Mouse (Mus musculus): ENCODE measurements around the gene Wfdc21. TPM values are rescaled to one million over a fixed set of nuclear protein-coding genes. Genes with fewer than 3 reads are reported as not detected.

The Wfdc21 gene
- polyA plus RNA-seq, 1 experiment from 2014 or later = not detected

- Histone ChIP-seq H3K9ac (no peak overlapping the region), H3K4me3 (no peak overlapping the region), H3K27ac (no peak overlapping the region), H3K27me3 (no peaks in the 10 kb centered on the region), H3K9me3 (no peaks in the 10 kb centered on the region), H3K4me1 (no peaks in the 10 kb centered on the region), H3K4me2 (replicated peaks) (no peak overlapping the region), H3K36me3 (peaks cover 7% of the 10 kb centered on the region; the same call in 1 of the 2 replicates)
- no peak for ATAC-seq (ENCODE audit: insufficient number of reproducible peaks, insufficient read depth, low FRiP score, low TSS enrichment)
- 67% methylated on average over 8 of the region's 8 CpGs for WGBS
These were observed 41.6 kb downstream of the Wfdc21 start for GRCm38 (mm10) chr11:83788331-83788730.

DNA sequence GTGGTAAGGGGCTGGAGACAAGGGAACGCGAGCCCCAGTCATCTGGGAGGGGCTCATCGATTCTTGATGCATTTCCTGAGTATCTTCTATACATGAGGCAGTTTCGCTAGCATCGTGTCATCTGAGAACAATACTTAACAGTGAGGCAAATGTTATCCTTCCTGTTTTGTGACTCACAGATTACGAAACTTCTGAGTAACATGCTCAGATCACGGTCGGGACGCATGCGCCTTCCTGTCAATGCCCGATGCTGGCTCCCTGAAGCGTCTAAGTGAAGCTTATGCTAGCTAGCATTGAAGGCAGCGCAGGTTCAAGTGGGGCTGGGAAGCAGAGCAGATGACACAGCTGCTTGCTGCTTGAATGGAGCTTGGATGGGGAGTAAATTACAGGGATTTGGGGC, 42.5 kb downstream of the Wfdc21 start:
- H3K27me3 ChIP-seq = no peaks in the 10 kb centered on the region
- H3K9me3 ChIP-seq = no peaks in the 10 kb centered on the region
- no peak for ATAC-seq (ENCODE audit: insufficient number of reproducible peaks, insufficient read depth, low FRiP score, low TSS enrichment)
- no peak overlapping the region for H3K4me2 ChIP-seq (replicated peaks)
- H3K4me3 ChIP-seq = no peak overlapping the region
- H3K4me1 ChIP-seq = no peaks in the 10 kb centered on the region
- no peaks in the 10 kb centered on the region for H3K36me3 ChIP-seq
- no peak overlapping the region for H3K9ac ChIP-seq
- WGBS = 63% methylated on average over 13 of the region's 13 CpGs
- no peak overlapping the region for H3K27ac ChIP-seq

DNA sequence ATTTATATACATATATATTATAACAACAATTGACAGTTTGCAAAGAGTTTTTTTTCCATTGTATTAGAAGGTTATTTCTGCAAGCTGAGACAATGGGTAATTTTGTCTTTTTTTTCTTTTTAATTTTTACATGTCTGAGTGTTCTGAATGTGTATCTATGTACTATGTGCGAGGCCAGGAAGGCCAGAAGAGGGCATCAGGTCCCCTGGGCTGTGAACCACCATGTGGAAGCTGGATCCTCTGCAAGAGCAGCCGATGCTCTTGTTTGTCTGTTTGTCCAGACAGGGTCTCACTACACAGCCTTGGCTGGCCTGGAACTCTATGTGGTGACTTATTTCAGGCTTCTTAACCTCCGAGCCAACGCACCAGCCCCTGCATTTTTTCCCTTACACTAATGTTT, 44.4 kb downstream of the Wfdc21 start:
- Histone ChIP-seq H3K27ac (no peak overlapping the region), H3K36me3 (no peaks in the 10 kb centered on the region), H3K9me3 (no peaks in the 10 kb centered on the region), H3K4me3 (no peak overlapping the region), H3K4me2 (replicated peaks) (no peak overlapping the region), H3K27me3 (no peaks in the 10 kb centered on the region), H3K9ac (no peak overlapping the region), H3K4me1 (no peaks in the 10 kb centered on the region)
- no peak for ATAC-seq (ENCODE audit: insufficient number of reproducible peaks, insufficient read depth, low FRiP score, low TSS enrichment)
- 66% methylated on average over 4 of the region's 4 CpGs for WGBS

DNA sequence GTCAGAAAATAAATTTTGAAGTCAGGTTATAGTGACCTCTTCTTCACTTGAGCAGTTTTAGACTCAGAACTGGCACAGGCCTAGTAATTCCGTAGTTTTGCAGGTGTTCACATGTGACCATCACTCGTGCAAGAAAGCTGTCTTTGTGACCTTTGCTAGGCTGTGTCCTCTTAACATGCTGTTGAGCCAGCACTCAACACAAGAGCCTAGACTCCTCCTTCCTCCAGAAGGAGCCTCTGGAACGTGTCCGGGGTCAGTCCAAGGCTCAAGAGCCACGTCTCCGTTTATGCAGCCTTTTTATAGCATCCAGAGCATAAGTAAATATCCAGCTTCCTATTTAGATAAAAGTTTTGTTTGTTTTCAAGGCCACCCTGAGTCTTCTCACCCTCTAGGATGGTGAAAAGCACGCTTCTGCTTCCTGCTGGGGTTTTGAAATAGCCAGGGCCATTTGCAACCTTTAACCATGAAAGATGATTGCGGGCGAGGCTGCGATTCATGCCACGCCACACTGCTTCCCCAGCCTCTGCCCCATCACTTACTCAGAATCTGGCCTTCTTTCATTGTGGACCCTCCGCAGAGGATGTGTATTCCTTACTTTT, 45.7 kb downstream of the Wfdc21 start:
- H3K4me2 ChIP-seq (replicated peaks) = no peak overlapping the region
- no peaks in the 10 kb centered on the region for H3K9me3 ChIP-seq
- no peak overlapping the region for H3K27ac ChIP-seq
- no peaks in the 10 kb centered on the region for H3K27me3 ChIP-seq
- no peak overlapping the region for H3K9ac ChIP-seq
- no peaks in the 10 kb centered on the region for H3K36me3 ChIP-seq
- no peak for ATAC-seq (ENCODE audit: insufficient number of reproducible peaks, insufficient read depth, low FRiP score, low TSS enrichment)
- 86% methylated on average over 12 of the region's 12 CpGs for WGBS
- no peaks in the 10 kb centered on the region for H3K4me1 ChIP-seq
- H3K4me3 ChIP-seq = no peak overlapping the region

DNA sequence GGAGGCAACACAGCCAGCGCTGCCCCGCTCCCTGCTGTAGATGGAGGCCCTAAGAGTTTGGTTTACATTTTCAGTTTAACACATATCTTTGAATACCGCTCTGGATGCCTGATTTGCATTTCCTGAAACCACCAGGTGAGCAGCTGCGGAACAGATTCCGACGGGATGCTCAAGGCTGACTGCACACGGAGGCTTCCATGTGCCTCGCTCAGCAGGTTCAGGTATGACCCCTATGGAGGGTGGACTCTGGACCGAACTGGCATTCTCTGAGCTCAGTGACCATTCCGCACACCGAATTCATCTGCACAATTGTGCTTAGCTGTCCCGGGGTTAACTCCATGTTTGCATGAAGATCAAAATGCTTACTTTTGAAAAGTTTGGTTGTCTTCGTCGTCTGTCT, 46.5 kb downstream of the Wfdc21 start:
- ATAC-seq (ENCODE audit: insufficient number of reproducible peaks, insufficient read depth, low FRiP score, low TSS enrichment) = no peak
- Histone ChIP-seq H3K9ac (no peak overlapping the region), H3K4me1 (no peaks in the 10 kb centered on the region), H3K4me3 (no peak overlapping the region), H3K36me3 (no peaks in the 10 kb centered on the region), H3K9me3 (no peaks in the 10 kb centered on the region), H3K27ac (no peak overlapping the region), H3K4me2 (replicated peaks) (no peak overlapping the region), H3K27me3 (no peaks in the 10 kb centered on the region)
- 86% methylated on average over 14 of the region's 14 CpGs for WGBS

GRCm38 (mm10) chr11:83796112-83796511, 49.4 kb downstream of the Wfdc21 start:
- Histone ChIP-seq H3K4me2 (replicated peaks) (no peak overlapping the region), H3K9ac (no peak overlapping the region), H3K4me1 (no peaks in the 10 kb centered on the region), H3K36me3 (no peaks in the 10 kb centered on the region), H3K27me3 (no peaks in the 10 kb centered on the region), H3K27ac (no peak overlapping the region), H3K9me3 (no peaks in the 10 kb centered on the region), H3K4me3 (no peak overlapping the region)
- whole genome bisulfite sequencing = 83% methylated on average over 6 of the region's 6 CpGs
- no peak for ATAC-seq (ENCODE audit: insufficient number of reproducible peaks, insufficient read depth, low FRiP score, low TSS enrichment)

DNA sequence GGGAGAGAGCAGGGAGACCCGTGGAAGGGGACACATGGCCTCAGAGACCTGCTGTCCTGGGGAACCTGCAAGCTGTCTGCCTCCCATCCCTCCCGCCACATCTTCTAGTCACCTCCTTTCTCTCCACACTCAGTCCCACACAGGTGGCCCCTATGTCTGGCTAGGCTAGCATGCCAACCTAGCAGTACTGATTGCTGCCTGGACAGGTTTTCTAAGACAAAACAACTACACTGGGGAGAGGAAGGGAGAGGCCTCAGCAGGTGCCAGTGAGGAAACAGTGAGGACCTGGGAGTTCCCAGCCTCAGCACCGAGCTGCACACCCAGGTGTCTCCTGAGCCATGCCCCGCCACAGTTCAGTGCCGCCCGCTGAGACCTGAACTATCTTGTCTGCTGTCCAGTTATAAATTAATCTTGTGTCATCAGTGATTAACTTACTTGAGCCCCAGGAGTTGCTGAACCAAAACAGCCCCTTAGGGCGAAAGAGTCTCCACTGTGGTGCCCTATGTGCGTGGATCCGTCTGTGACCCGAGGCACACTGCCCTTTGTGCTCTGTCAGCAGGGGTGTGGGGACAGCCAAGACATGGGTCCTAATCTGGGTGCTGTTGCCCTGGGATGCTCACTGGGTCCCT, 50.4 kb downstream of the Wfdc21 start:
- Histone ChIP-seq H3K4me1 (no peaks in the 10 kb centered on the region), H3K36me3 (no peaks in the 10 kb centered on the region), H3K9me3 (no peaks in the 10 kb centered on the region), H3K27me3 (no peaks in the 10 kb centered on the region), H3K4me3 (no peak overlapping the region), H3K9ac (no peak overlapping the region), H3K27ac (no peak overlapping the region), H3K4me2 (replicated peaks) (no peak overlapping the region)
- no peak for ATAC-seq (ENCODE audit: insufficient number of reproducible peaks, insufficient read depth, low FRiP score, low TSS enrichment)
- WGBS = 78% methylated on average over 10 of the region's 10 CpGs

DNA sequence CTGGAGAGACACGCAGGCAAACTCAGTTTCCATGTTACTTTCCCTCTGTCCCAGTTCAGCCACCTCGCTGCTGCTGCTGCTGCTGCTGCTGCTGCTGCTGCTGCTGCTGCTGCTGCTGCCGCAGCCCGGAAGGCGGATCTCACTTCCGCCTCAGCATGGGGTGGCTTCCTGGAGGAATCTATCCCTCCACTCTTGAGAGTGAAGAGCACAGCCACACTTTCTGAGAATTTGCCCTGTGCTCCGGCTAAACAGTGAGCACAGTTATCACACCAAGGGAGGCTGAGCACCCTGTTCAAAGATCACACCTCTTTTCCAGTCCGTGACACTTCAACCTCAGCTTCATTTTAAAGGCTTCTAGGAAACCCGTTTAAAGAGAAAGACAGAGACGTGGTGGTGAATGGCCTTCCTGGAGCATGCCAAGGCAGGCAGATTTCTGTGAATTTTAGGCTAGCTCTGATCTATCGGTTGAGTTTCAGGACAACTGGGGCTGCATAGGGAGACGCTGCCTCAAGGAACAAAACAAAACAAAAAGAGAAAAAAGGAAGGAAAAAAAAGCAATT, 53.2 kb downstream of the Wfdc21 start:
- H3K4me3 ChIP-seq = no peak overlapping the region
- H3K36me3 ChIP-seq = no peaks in the 10 kb centered on the region
- H3K9ac ChIP-seq = no peak overlapping the region
- WGBS = 70% methylated on average over 12 of the region's 12 CpGs
- no peak for ATAC-seq (ENCODE audit: insufficient number of reproducible peaks, insufficient read depth, low FRiP score, low TSS enrichment)
- H3K9me3 ChIP-seq = no peaks in the 10 kb centered on the region
- no peak overlapping the region for H3K27ac ChIP-seq
- H3K4me1 ChIP-seq = no peaks in the 10 kb centered on the region
- no peaks in the 10 kb centered on the region for H3K27me3 ChIP-seq
- no peak overlapping the region for H3K4me2 ChIP-seq (replicated peaks)

DNA sequence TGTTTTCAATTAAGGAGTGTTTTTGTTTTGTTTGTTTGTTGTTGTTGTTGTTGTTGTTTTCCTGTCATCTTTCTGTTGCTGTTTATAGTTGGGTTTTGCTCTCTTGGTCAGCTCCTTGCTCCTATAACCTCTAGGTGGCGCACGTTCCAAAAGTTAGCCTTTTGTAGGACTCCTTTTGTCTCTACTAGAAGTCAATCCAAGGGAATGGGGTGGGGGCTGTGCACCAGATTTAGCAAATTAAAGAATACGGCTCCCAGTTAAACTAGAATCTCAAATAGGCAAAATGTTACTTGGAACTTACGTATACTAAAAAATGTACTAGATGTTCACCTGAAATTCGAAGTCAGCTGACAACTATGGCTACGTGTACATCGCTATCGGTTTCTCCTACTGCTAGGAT, 55.4 kb downstream of the Wfdc21 start:
- H3K9me3 ChIP-seq = no peaks in the 10 kb centered on the region
- H3K36me3 ChIP-seq = no peaks in the 10 kb centered on the region
- H3K4me1 ChIP-seq = no peaks in the 10 kb centered on the region
- no peak overlapping the region for H3K4me2 ChIP-seq (replicated peaks)
- WGBS = 69% methylated on average over 8 of the region's 8 CpGs
- no peak for ATAC-seq (ENCODE audit: insufficient number of reproducible peaks, insufficient read depth, low FRiP score, low TSS enrichment)
- no peak overlapping the region for H3K27ac ChIP-seq
- H3K27me3 ChIP-seq = no peaks in the 10 kb centered on the region
- no peak overlapping the region for H3K4me3 ChIP-seq
- no peak overlapping the region for H3K9ac ChIP-seq

Other genes with a start within 250 kb of the Wfdc21 start
- gene Heatr9, start 224.8 kb upstream of the Wfdc21 start, polyA plus RNA-seq (2016; fragmentation: Nextera tagmentation; extraction: Ambion mirVana) = not detected in 2 replicates
- gene Ccl5, start 216.4 kb upstream of the Wfdc21 start, polyA plus RNA-seq (2016; fragmentation: Nextera tagmentation; extraction: Ambion mirVana) = 0.79 TPM in 1 of 2 replicates, not detected in the other
- gene Ccl9, start 168.3 kb upstream of the Wfdc21 start, polyA plus RNA-seq (2016; fragmentation: Nextera tagmentation; extraction: Ambion mirVana) = 0.61 and 1.3 TPM in 2 replicates
- gene Ccl6, start 153.9 kb upstream of the Wfdc21 start, polyA plus RNA-seq (2016; fragmentation: Nextera tagmentation; extraction: Ambion mirVana) = 0.70 and 1.4 TPM in 2 replicates
- gene Rpl9-ps1, start 101.3 kb upstream of the Wfdc21 start, polyA plus RNA-seq (2016; fragmentation: Nextera tagmentation; extraction: Ambion mirVana) = not detected in 2 replicates
- gene Ccl3, start 97.6 kb upstream of the Wfdc21 start, polyA plus RNA-seq (2016; fragmentation: Nextera tagmentation; extraction: Ambion mirVana) = 0.51 and 0.93 TPM in 2 replicates
- 0.26 and 0.61 TPM in 2 replicates for gene Ccl4, start 84.4 kb upstream of the Wfdc21 start, polyA plus RNA-seq (2016; fragmentation: Nextera tagmentation; extraction: Ambion mirVana)
- not detected in 2 replicates for gene Wfdc17, start 42.9 kb upstream of the Wfdc21 start, polyA plus RNA-seq (2016; fragmentation: Nextera tagmentation; extraction: Ambion mirVana)
- gene Wfdc18, start 37.9 kb upstream of the Wfdc21 start, polyA plus RNA-seq (2016; fragmentation: Nextera tagmentation; extraction: Ambion mirVana) = not detected in 2 replicates
- gene Heatr6, start 6.8 kb downstream of the Wfdc21 start, polyA plus RNA-seq (2016; fragmentation: Nextera tagmentation; extraction: Ambion mirVana) = 30.4 and 31.2 TPM in 2 replicates
- not detected in 2 replicates for gene Hnf1b, start 103.1 kb downstream of the Wfdc21 start, polyA plus RNA-seq (2016; fragmentation: Nextera tagmentation; extraction: Ambion mirVana)
- gene Ddx52, start 195.1 kb downstream of the Wfdc21 start, polyA plus RNA-seq (2016; fragmentation: Nextera tagmentation; extraction: Ambion mirVana) = 39.8 and 42.2 TPM in 2 replicates
- gene Synrg, start 217.5 kb downstream of the Wfdc21 start, polyA plus RNA-seq (2016; fragmentation: Nextera tagmentation; extraction: Ambion mirVana) = 11.8 and 13.2 TPM in 2 replicates

Measured in embryonic facial prominence, embryonic 12.5 days (tissue).